Mouse (Mus musculus) embryonic facial prominence, embryonic 14.5 days (tissue): ENCODE measurements at regions not wholly inside any gene's neighbourhood (a gene's known extent, or its start where the extent isn't known, plus 50 kb on each side); places are given as distances from the start of the nearest gene placed in this dataset.

Source experiments
- ATAC-seq: fragments of 200-750 bp; cut with Nextera tagmentation; 2 replicates; pipeline ENCODE4 v1.8.0; 2017; ENCODE audit warnings: low read depth, moderate number of reproducible peaks, moderate TSS enrichment
- DNase-seq: peaks from one replicate; pipeline ENCODE4 v3.0.0-alpha.2; 2015; ENCODE audit warnings: low spot score
- H3K27ac ChIP-seq: fragments of 300-500 bp; sonication (generic); replicated peaks from 2 replicates; pipeline ENCODE4 v1.5.1; 2014; ENCODE audit warnings: low read depth, mild to moderate bottlenecking, low read length, moderate library complexity
- H3K27me3 ChIP-seq: fragments of 300-500 bp; sonication (generic); replicated peaks from 2 replicates; pipeline ENCODE4 v1.6.1; 2014; ENCODE audit warnings: low read length; ENCODE audit not compliant: control insufficient read depth, insufficient read depth
- H3K36me3 ChIP-seq: fragments of 300-500 bp; sonication (generic); 2 replicates; pipeline ENCODE4 v1.6.1; 2014; ENCODE audit warnings: low read length, mixed read lengths; ENCODE audit not compliant: control insufficient read depth, insufficient read depth
- H3K4me1 ChIP-seq: fragments of 300-500 bp; sonication (generic); 2 replicates; pipeline ENCODE4 v1.6.1; 2014; ENCODE audit warnings: antibody characterized with exemption, low read length; ENCODE audit not compliant: control insufficient read depth, insufficient read depth
- H3K4me2 ChIP-seq: fragments of 300-500 bp; sonication (generic); 2 replicates; pipeline ENCODE4 v1.6.1; 2014; ENCODE audit warnings: low read depth, mild to moderate bottlenecking, low read length, moderate library complexity, mixed read lengths
- H3K4me3 ChIP-seq: fragments of 300-500 bp; sonication (generic); 2 replicates; pipeline ENCODE4 v1.5.1; 2014; ENCODE audit warnings: low read depth, mild to moderate bottlenecking, low read length
- H3K9ac ChIP-seq: fragments of 300-500 bp; sonication (generic); 2 replicates; pipeline ENCODE4 v1.6.1; 2014; ENCODE audit warnings: low read depth, mild to moderate bottlenecking, low read length, moderate library complexity, mixed read lengths
- H3K9me3 ChIP-seq: fragments of 300-500 bp; sonication (generic); 2 replicates; pipeline ENCODE4 v1.6.1; 2016; ENCODE audit warnings: low read length; ENCODE audit not compliant: control insufficient read depth
- WGBS: fragments of 180-500 bp; shearing (Covaris S2); extraction: QIAGEN DNeasy Blood & Tissue Kit; methylation state at CpG from one replicate; pipeline ENCODE4 v1.1.7; 2014; 5-methylcytosine and 5-hydroxymethylcytosine counted together

- Histone ChIP-seq H3K27me3 (no peaks in the 10 kb centered on the region), H3K4me3 (peak overlapping the region; percentile 16), H3K4me1 (peaks cover 18% of the 10 kb centered on the region), H3K4me2 (peak overlapping the region; percentile 39), H3K36me3 (no peaks in the 10 kb centered on the region), H3K27ac (peak overlapping the region; percentile 69), H3K9ac (peak overlapping the region; percentile 2; the same call in 1 of the 2 replicates), H3K9me3 (no peaks in the 10 kb centered on the region)
- ATAC-seq (peak; percentile 75), DNase-seq (peak; percentile 74)
- 11% methylated on average over 21 of the region's 21 CpGs for WGBS
Measured at GRCm38 (mm10) chr1:72944805-72945749, 70.4 kb upstream of the Igfbp5 start.

GRCm38 (mm10) chr1:72944221-72944620, 69.5 kb upstream of the Igfbp5 start:
- H3K27ac ChIP-seq, result no peak overlapping the region
- no peak overlapping the region for H3K4me2 ChIP-seq
- H3K36me3 ChIP-seq, result no peaks in the 10 kb centered on the region
- DNase-seq (peak; percentile 32), ATAC-seq (no peak)
- H3K9me3 ChIP-seq, result no peaks in the 10 kb centered on the region
- 41% methylated on average over 3 of the region's 3 CpGs for WGBS
- H3K4me1 ChIP-seq, result peaks cover 18% of the 10 kb centered on the region
- H3K9ac ChIP-seq, result no peak overlapping the region
- H3K27me3 ChIP-seq, result no peaks in the 10 kb centered on the region
- no peak overlapping the region for H3K4me3 ChIP-seq

DNA sequence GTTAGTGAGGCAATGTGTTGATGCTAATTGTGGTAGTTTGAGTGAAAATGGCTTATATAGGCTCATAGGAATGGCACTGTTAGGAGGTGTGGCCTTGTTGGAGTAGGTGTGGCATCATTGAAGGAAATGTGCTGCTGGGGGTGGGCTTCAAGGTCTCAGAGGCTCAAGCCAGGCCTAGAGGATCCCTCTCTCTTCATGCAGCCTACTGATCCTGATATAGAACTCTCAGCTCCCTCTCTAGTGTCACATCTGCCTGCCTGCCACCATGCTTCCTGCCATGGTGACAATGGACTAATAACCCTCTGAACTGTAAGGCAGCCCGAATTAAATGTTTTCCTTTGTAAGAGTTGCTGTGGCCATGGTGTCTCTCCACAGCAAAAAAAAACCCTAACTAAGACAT, 68.4 kb upstream of the Igfbp5 start:
- DNase-seq (no peak), ATAC-seq (no peak)

GRCm38 (mm10) chr1:72942351-72942750, 67.7 kb upstream of the Igfbp5 start:
- WGBS, result 73% methylated on average over 9 of the region's 9 CpGs
- H3K4me3 ChIP-seq, result no peak overlapping the region
- H3K27me3 ChIP-seq, result no peaks in the 10 kb centered on the region
- H3K36me3 ChIP-seq, result no peaks in the 10 kb centered on the region
- DNase-seq (no peak), ATAC-seq (no peak)
- no peak overlapping the region for H3K9ac ChIP-seq
- no peaks in the 10 kb centered on the region for H3K9me3 ChIP-seq
- no peak overlapping the region for H3K27ac ChIP-seq
- H3K4me1 ChIP-seq, result peaks cover 18% of the 10 kb centered on the region
- H3K4me2 ChIP-seq, result no peak overlapping the region

More for the DNA sequence above, 68.4 kb upstream of the Igfbp5 start:
- Histone ChIP-seq H3K27ac (no peak overlapping the region), H3K27me3 (no peaks in the 10 kb centered on the region), H3K4me1 (peaks cover 18% of the 10 kb centered on the region), H3K36me3 (no peaks in the 10 kb centered on the region), H3K4me2 (no peak overlapping the region), H3K4me3 (no peak overlapping the region), H3K9ac (no peak overlapping the region), H3K9me3 (no peaks in the 10 kb centered on the region)
- WGBS, result 63% methylated on average over 1 of the region's 1 CpGs

- no peak overlapping the region for H3K4me3 ChIP-seq
- peaks cover 4% of the 10 kb centered on the region for H3K4me1 ChIP-seq
- 74% methylated on average over 1 of the region's 1 CpGs for WGBS
- H3K36me3 ChIP-seq, result no peaks in the 10 kb centered on the region
- no peak overlapping the region for H3K27ac ChIP-seq
- no peak overlapping the region for H3K9ac ChIP-seq
- DNase-seq, result no peak
- ATAC-seq, result no peak
- no peaks in the 10 kb centered on the region for H3K27me3 ChIP-seq
- no peak overlapping the region for H3K4me2 ChIP-seq
- no peaks in the 10 kb centered on the region for H3K9me3 ChIP-seq
Measured at GRCm38 (mm10) chr1:72939948-72940347, 65.3 kb upstream of the Igfbp5 start.

DNA sequence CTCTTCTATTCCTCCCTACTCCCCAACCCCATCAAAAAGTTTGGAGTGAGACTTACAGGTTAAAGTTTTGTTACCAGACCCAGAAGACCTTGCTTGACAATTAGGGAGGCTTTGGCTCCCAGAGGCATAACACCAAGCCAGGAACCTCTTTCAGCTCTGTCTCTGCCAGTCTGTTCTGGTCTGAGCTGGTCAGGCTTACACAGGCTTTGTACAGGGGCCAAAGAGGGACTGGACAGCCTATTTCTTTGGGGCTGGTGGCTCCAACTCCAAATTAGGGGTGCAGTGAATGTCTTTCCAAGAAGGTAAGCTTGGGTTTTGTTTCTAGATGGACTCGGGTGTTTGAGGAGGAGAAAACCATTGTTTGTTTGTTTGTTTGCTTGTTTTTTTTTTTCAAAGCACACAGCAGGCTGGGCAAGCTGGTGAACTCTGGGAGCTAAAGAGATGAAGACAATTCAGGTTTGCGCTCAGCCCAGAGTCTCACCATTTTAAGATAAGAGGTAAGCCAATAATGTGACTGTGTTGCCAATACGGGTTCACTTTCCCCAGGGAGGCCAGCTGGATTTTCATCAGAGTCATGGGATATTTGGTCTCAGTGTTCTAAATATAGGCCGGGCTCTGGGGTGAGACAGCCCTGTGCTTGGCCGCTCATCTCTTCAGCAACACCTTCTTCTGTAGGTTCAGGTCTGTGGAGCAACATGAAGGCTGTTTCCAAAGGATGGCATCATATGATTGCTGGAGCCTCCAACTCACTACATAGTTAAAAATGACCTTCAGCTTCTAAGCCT, 62.2 kb upstream of the Igfbp5 start:
- no peak overlapping the region for H3K9ac ChIP-seq
- ATAC-seq, result no peak
- H3K9me3 ChIP-seq, result no peaks in the 10 kb centered on the region
- no peaks in the 10 kb centered on the region for H3K36me3 ChIP-seq
- no peak overlapping the region for H3K27ac ChIP-seq
- no peaks in the 10 kb centered on the region for H3K4me1 ChIP-seq
- no peak overlapping the region for H3K4me2 ChIP-seq
- DNase-seq, result no peak
- no peaks in the 10 kb centered on the region for H3K27me3 ChIP-seq
- 86% methylated on average over 5 of the region's 5 CpGs for WGBS
- no peak overlapping the region for H3K4me3 ChIP-seq

GRCm38 (mm10) chr1:72936231-72936630, 61.5 kb upstream of the Igfbp5 start:
- H3K27me3 ChIP-seq, result no peaks in the 10 kb centered on the region
- no peak overlapping the region for H3K9ac ChIP-seq
- H3K36me3 ChIP-seq, result no peaks in the 10 kb centered on the region
- H3K4me3 ChIP-seq, result no peak overlapping the region
- 40% methylated on average over 5 of the region's 5 CpGs for WGBS
- no peak for DNase-seq
- H3K27ac ChIP-seq, result no peak overlapping the region
- no peak overlapping the region for H3K4me2 ChIP-seq
- ATAC-seq, result no peak
- no peaks in the 10 kb centered on the region for H3K9me3 ChIP-seq
- H3K4me1 ChIP-seq, result no peaks in the 10 kb centered on the region

- Histone ChIP-seq H3K9me3 (no peaks in the 10 kb centered on the region), H3K4me3 (no peak overlapping the region), H3K27me3 (no peaks in the 10 kb centered on the region), H3K36me3 (no peaks in the 10 kb centered on the region), H3K27ac (no peak overlapping the region), H3K9ac (no peak overlapping the region), H3K4me2 (no peak overlapping the region), H3K4me1 (no peaks in the 10 kb centered on the region)
- ATAC-seq, result no peak
- 81% methylated on average over 4 of the region's 4 CpGs for WGBS
- DNase-seq, result no peak
Measured at GRCm38 (mm10) chr1:72935084-72935483, 60.4 kb upstream of the Igfbp5 start.
